Mouse (Mus musculus): Measurements from ENCODE around the gene Clec14a. TPM values are rescaled to one million over a fixed set of nuclear protein-coding genes. Genes with fewer than 3 reads are reported as not detected.
"Not testable (repeated sequence)": the region's sequence is repeated elsewhere in the genome, so short reads cannot be mapped to it uniquely, and the experiment has no call there.

The Clec14a gene
- 1.3 and 1.9 TPM in 2 replicates for polyA plus RNA-seq (2012; rRNA removed)

GRCm38 (mm10) chr12:58268563-58269501 lies at the start of gene Clec14a:
TSS of gene Clec14a (minus strand) at chr12:58269290.
- H3K27me3 ChIP-seq (ENCODE audit: control insufficient read depth, insufficient read depth, low read length) = no peaks in the 10 kb centered on the region

GRCm38 (mm10) chr12:58307835-58308234 lies 38.7 kb upstream of the Clec14a start:
- TF ChIP-seq POLR2A (IDR thresholded peaks at IDR 0.05; ENCODE audit: control insufficient read depth, extremely low read depth, insufficient read depth, low read length, poor library complexity) (no peak), CTCF (IDR thresholded peaks at IDR 0.05; ENCODE audit: borderline replicate concordance, control insufficient read depth, extremely low read depth, insufficient read depth, low read length, poor library complexity) (no peak)
- no peak for DNase-seq
- Histone ChIP-seq H3K4me1 (replicated peaks; ENCODE audit: control insufficient read depth, insufficient read depth, low read length) (no peaks in the 10 kb centered on the region), H3K4me3 (ENCODE audit: control insufficient read depth, insufficient read depth, low read length) (no peak overlapping the region), H3K36me3 (ENCODE audit: control insufficient read depth, insufficient read depth, low read length) (no peaks in the 10 kb centered on the region), H3K27ac (ENCODE audit: control insufficient read depth, insufficient read depth, low read length) (no peak overlapping the region), H3K27me3 (ENCODE audit: control insufficient read depth, insufficient read depth, low read length) (no peaks in the 10 kb centered on the region)
- 86% methylated on average over 2 of the region's 2 CpGs for WGBS

More at GRCm38 (mm10) chr12:58268563-58269501, at the start of gene Clec14a:
- no peak within 1 kb of the TSS for H3K4me3 ChIP-seq (ENCODE audit: control insufficient read depth, insufficient read depth, low read length)
- H3K36me3 ChIP-seq (ENCODE audit: control insufficient read depth, insufficient read depth, low read length) = no peaks in the 10 kb centered on the region
- no peaks in the 10 kb centered on the region for H3K4me1 ChIP-seq (replicated peaks; ENCODE audit: control insufficient read depth, insufficient read depth, low read length)
- TF ChIP-seq CTCF (IDR thresholded peaks at IDR 0.05; ENCODE audit: borderline replicate concordance, control insufficient read depth, extremely low read depth, insufficient read depth, low read length, poor library complexity) (no peak), POLR2A (IDR thresholded peaks at IDR 0.05; ENCODE audit: control insufficient read depth, extremely low read depth, insufficient read depth, low read length, poor library complexity) (no peak)
- H3K27ac ChIP-seq (ENCODE audit: control insufficient read depth, insufficient read depth, low read length) = no peak within 1 kb of the TSS
- WGBS = 31% methylated on average over 32 of the region's 32 CpGs
- DNase-seq = no peak

- H3K4me1 ChIP-seq (replicated peaks; ENCODE audit: control insufficient read depth, insufficient read depth, low read length); H3K27me3 ChIP-seq (ENCODE audit: control insufficient read depth, insufficient read depth, low read length); H3K4me3 ChIP-seq (ENCODE audit: control insufficient read depth, insufficient read depth, low read length); H3K27ac ChIP-seq (ENCODE audit: control insufficient read depth, insufficient read depth, low read length); DNase-seq; H3K36me3 ChIP-seq (ENCODE audit: control insufficient read depth, insufficient read depth, low read length): not testable (repeated sequence)
- 71% methylated on average over 8 of the region's 8 CpGs for WGBS
These were observed 37.3 kb upstream of the Clec14a start for GRCm38 (mm10) chr12:58306402-58306801.

GRCm38 (mm10) chr12:58305567-58305966 lies 36.5 kb upstream of the Clec14a start:
- no peak overlapping the region for H3K4me3 ChIP-seq (ENCODE audit: control insufficient read depth, insufficient read depth, low read length)
- no peaks in the 10 kb centered on the region for H3K27me3 ChIP-seq (ENCODE audit: control insufficient read depth, insufficient read depth, low read length)
- H3K27ac ChIP-seq (ENCODE audit: control insufficient read depth, insufficient read depth, low read length) = no peak overlapping the region
- TF ChIP-seq POLR2A (IDR thresholded peaks at IDR 0.05; ENCODE audit: control insufficient read depth, extremely low read depth, insufficient read depth, low read length, poor library complexity) = no peak
- no peak for TF ChIP-seq CTCF (IDR thresholded peaks at IDR 0.05; ENCODE audit: borderline replicate concordance, control insufficient read depth, extremely low read depth, insufficient read depth, low read length, poor library complexity)
- DNase-seq = no peak
- H3K4me1 ChIP-seq (replicated peaks; ENCODE audit: control insufficient read depth, insufficient read depth, low read length) = no peaks in the 10 kb centered on the region
- H3K36me3 ChIP-seq (ENCODE audit: control insufficient read depth, insufficient read depth, low read length) = no peaks in the 10 kb centered on the region
- WGBS = 33% methylated on average over 2 of the region's 2 CpGs

- WGBS = 90% methylated on average over 6 of the region's 6 CpGs
- Histone ChIP-seq H3K36me3 (ENCODE audit: control insufficient read depth, insufficient read depth, low read length) (no peaks in the 10 kb centered on the region), H3K27me3 (ENCODE audit: control insufficient read depth, insufficient read depth, low read length) (no peaks in the 10 kb centered on the region), H3K27ac (ENCODE audit: control insufficient read depth, insufficient read depth, low read length) (no peak overlapping the region), H3K4me3 (ENCODE audit: control insufficient read depth, insufficient read depth, low read length) (no peak overlapping the region), H3K4me1 (replicated peaks; ENCODE audit: control insufficient read depth, insufficient read depth, low read length) (no peaks in the 10 kb centered on the region)
- TF ChIP-seq CTCF (IDR thresholded peaks at IDR 0.05; ENCODE audit: borderline replicate concordance, control insufficient read depth, extremely low read depth, insufficient read depth, low read length, poor library complexity) (no peak), POLR2A (IDR thresholded peaks at IDR 0.05; ENCODE audit: control insufficient read depth, extremely low read depth, insufficient read depth, low read length, poor library complexity) (no peak)
- no peak for DNase-seq
These were observed 27.9 kb upstream of the Clec14a start for GRCm38 (mm10) chr12:58296980-58297379.

- Histone ChIP-seq H3K36me3 (ENCODE audit: control insufficient read depth, insufficient read depth, low read length) (no peaks in the 10 kb centered on the region), H3K4me3 (ENCODE audit: control insufficient read depth, insufficient read depth, low read length) (no peak overlapping the region), H3K4me1 (replicated peaks; ENCODE audit: control insufficient read depth, insufficient read depth, low read length) (no peaks in the 10 kb centered on the region), H3K27ac (ENCODE audit: control insufficient read depth, insufficient read depth, low read length) (no peak overlapping the region), H3K27me3 (ENCODE audit: control insufficient read depth, insufficient read depth, low read length) (no peaks in the 10 kb centered on the region)
- no peak for TF ChIP-seq CTCF (IDR thresholded peaks at IDR 0.05; ENCODE audit: borderline replicate concordance, control insufficient read depth, extremely low read depth, insufficient read depth, low read length, poor library complexity)
- no peak for TF ChIP-seq POLR2A (IDR thresholded peaks at IDR 0.05; ENCODE audit: control insufficient read depth, extremely low read depth, insufficient read depth, low read length, poor library complexity)
- WGBS = 94% methylated on average over 3 of the region's 3 CpGs
- no peak for DNase-seq
These were observed 16.8 kb upstream of the Clec14a start for GRCm38 (mm10) chr12:58285912-58286311.

Measured in thymus, adult 2 months (tissue).